Mouse (Mus musculus) embryonic facial prominence, embryonic 11.5 days (tissue): ENCODE measurements around the gene Nsd2. TPM values are rescaled to one million over a fixed set of nuclear protein-coding genes. Genes with fewer than 3 reads are reported as not detected.

Experiments
- ATAC-seq: fragments of 200-750 bp; cut with Nextera tagmentation; replicated peaks from 2 replicates; pipeline ENCODE4 v1.8.0; 2017; ENCODE audit warnings: low read depth; ENCODE audit not compliant: insufficient number of reproducible peaks, low FRiP score, low TSS enrichment
- DNase-seq: peaks from one replicate; pipeline ENCODE4 v3.0.0-alpha.2; 2015; ENCODE audit warnings: low spot score
- H3K27ac ChIP-seq: fragments of 300-500 bp; sonication (generic); replicated peaks from 2 replicates; pipeline ENCODE4 v1.5.1; 2014; ENCODE audit warnings: mild to moderate bottlenecking, low read depth, low read length, control low read depth
- H3K27me3 ChIP-seq: fragments of 300-500 bp; sonication (generic); 2 replicates; pipeline ENCODE4 v1.6.1; 2014; ENCODE audit warnings: mild to moderate bottlenecking, low read length, moderate library complexity, mixed read lengths; ENCODE audit not compliant: control insufficient read depth, insufficient read depth
- H3K36me3 ChIP-seq: fragments of 300-500 bp; sonication (generic); replicated peaks from 2 replicates; pipeline ENCODE4 v1.6.1; 2014; ENCODE audit warnings: low read depth, mild to moderate bottlenecking, low read length, moderate library complexity, mixed read lengths; ENCODE audit not compliant: control insufficient read depth, insufficient read depth
- H3K4me1 ChIP-seq: fragments of 300-500 bp; sonication (generic); 2 replicates; pipeline ENCODE4 v1.6.1; 2014; ENCODE audit warnings: low read length, mixed read lengths; ENCODE audit not compliant: control insufficient read depth, insufficient read depth
- H3K4me2 ChIP-seq: fragments of 300-500 bp; sonication (generic); 2 replicates; pipeline ENCODE4 v1.6.1; 2014; ENCODE audit warnings: low read depth, mild to moderate bottlenecking, control low read depth, low read length, moderate library complexity
- H3K4me3 ChIP-seq: fragments of 300-500 bp; sonication (generic); 2 replicates; pipeline ENCODE4 v1.5.1; 2014; ENCODE audit warnings: low read depth, low read length, control low read depth
- H3K9ac ChIP-seq: fragments of 300-500 bp; sonication (generic); replicated peaks from 2 replicates; pipeline ENCODE4 v1.6.1; 2014; ENCODE audit warnings: mild to moderate bottlenecking, control low read depth, low read length
- H3K9me3 ChIP-seq: fragments of 300-500 bp; sonication (generic); replicated peaks from 2 replicates; pipeline ENCODE4 v1.6.1; 2016; ENCODE audit warnings: mild to moderate bottlenecking, low read length, inconsistent platforms, mixed read lengths; ENCODE audit not compliant: control insufficient read depth
- WGBS: fragments of 180-500 bp; shearing (Covaris S2); extraction: QIAGEN DNeasy Blood & Tissue Kit; methylation state at CpG from one replicate; pipeline ENCODE4 v1.1.7; 2014; 5-methylcytosine and 5-hydroxymethylcytosine counted together
- polyA plus RNA-seq: library from polyadenylated mRNA; unstranded; fragments of >200 nt; fragmentation: Nextera tagmentation; extraction: Ambion mirVana; gene quantifications from 2 replicates; pipeline ENCODE4 v1.2.1, GENCODE M21; 2014

Gene Nsd2
- polyA plus RNA-seq, 1 experiment from 2014 or later: 73.6 TPM

- H3K9me3 ChIP-seq: no peaks in the 10 kb centered on the region
- H3K4me3 ChIP-seq: no peak overlapping the region
- H3K4me1 ChIP-seq: no peaks in the 10 kb centered on the region
- H3K9ac ChIP-seq: no peak overlapping the region
- DNase-seq: no peak
- H3K4me2 ChIP-seq: no peak overlapping the region
- no peaks in the 10 kb centered on the region for H3K27me3 ChIP-seq
- H3K27ac ChIP-seq: no peak overlapping the region
- ATAC-seq: no peak
- no peaks in the 10 kb centered on the region for H3K36me3 ChIP-seq
Observed at GRCm38 (mm10) chr5:33826001-33826400, 5.5 kb downstream of the Nsd2 start.

- Histone ChIP-seq H3K9me3 (no peaks in the 10 kb centered on the region), H3K27ac (no peak overlapping the region), H3K9ac (no peak overlapping the region), H3K4me1 (no peaks in the 10 kb centered on the region), H3K27me3 (no peaks in the 10 kb centered on the region), H3K4me2 (no peak overlapping the region), H3K4me3 (no peak overlapping the region), H3K36me3 (no peaks in the 10 kb centered on the region)
- ATAC-seq: no peak
- 85% methylated on average over 8 of the region's 8 CpGs for WGBS
- DNase-seq: no peak
Observed at GRCm38 (mm10) chr5:33828107-33828506, 7.6 kb downstream of the Nsd2 start.

GRCm38 (mm10) chr5:33829958-33830357 is 9.4 kb downstream of the Nsd2 start:
- H3K27me3 ChIP-seq: no peaks in the 10 kb centered on the region
- H3K4me1 ChIP-seq: no peaks in the 10 kb centered on the region
- no peaks in the 10 kb centered on the region for H3K9me3 ChIP-seq
- no peak overlapping the region for H3K27ac ChIP-seq
- no peak overlapping the region for H3K4me3 ChIP-seq
- H3K36me3 ChIP-seq: no peaks in the 10 kb centered on the region
- ATAC-seq: no peak
- no peak overlapping the region for H3K9ac ChIP-seq
- DNase-seq: no peak
- 91% methylated on average over 3 of the region's 3 CpGs for WGBS
- no peak overlapping the region for H3K4me2 ChIP-seq

GRCm38 (mm10) chr5:33830832-33831231 is 10.3 kb downstream of the Nsd2 start:
- Histone ChIP-seq H3K36me3 (no peaks in the 10 kb centered on the region), H3K27me3 (no peaks in the 10 kb centered on the region), H3K9ac (no peak overlapping the region), H3K4me3 (no peak overlapping the region), H3K4me2 (no peak overlapping the region), H3K4me1 (no peaks in the 10 kb centered on the region), H3K9me3 (no peaks in the 10 kb centered on the region), H3K27ac (no peak overlapping the region)
- no peak for ATAC-seq
- WGBS: 65% methylated on average over 1 of the region's 1 CpGs
- no peak for DNase-seq

- no peak for ATAC-seq
- Histone ChIP-seq H3K27me3 (no peaks in the 10 kb centered on the region), H3K9ac (no peak overlapping the region), H3K27ac (no peak overlapping the region), H3K4me1 (no peaks in the 10 kb centered on the region), H3K36me3 (no peaks in the 10 kb centered on the region), H3K4me3 (no peak overlapping the region), H3K9me3 (no peaks in the 10 kb centered on the region), H3K4me2 (no peak overlapping the region)
- DNase-seq: no peak
- 90% methylated on average over 1 of the region's 1 CpGs for WGBS
Observed at GRCm38 (mm10) chr5:33841331-33841730, 20.8 kb downstream of the Nsd2 start.

GRCm38 (mm10) chr5:33842549-33842948 is 22.0 kb downstream of the Nsd2 start:
- Histone ChIP-seq H3K36me3 (no peaks in the 10 kb centered on the region; the same call in none of the 2 replicates), H3K4me3 (no peak overlapping the region), H3K4me1 (no peaks in the 10 kb centered on the region), H3K4me2 (no peak overlapping the region), H3K9me3 (no peaks in the 10 kb centered on the region), H3K27me3 (no peaks in the 10 kb centered on the region), H3K27ac (no peak overlapping the region), H3K9ac (no peak overlapping the region)
- 88% methylated on average over 4 of the region's 4 CpGs for WGBS
- DNase-seq (no peak), ATAC-seq (no peak)

- DNase-seq (no peak), ATAC-seq (no peak)
- no peak overlapping the region for H3K27ac ChIP-seq
- no peaks in the 10 kb centered on the region for H3K4me1 ChIP-seq
- H3K9me3 ChIP-seq: no peaks in the 10 kb centered on the region
- H3K27me3 ChIP-seq: no peaks in the 10 kb centered on the region
- 88% methylated on average over 4 of the region's 4 CpGs for WGBS
- peaks cover 5% of the 10 kb centered on the region for H3K36me3 ChIP-seq
- no peak overlapping the region for H3K4me2 ChIP-seq
- H3K9ac ChIP-seq: no peak overlapping the region
- no peak overlapping the region for H3K4me3 ChIP-seq
Observed at GRCm38 (mm10) chr5:33851466-33851865, 30.9 kb downstream of the Nsd2 start.

GRCm38 (mm10) chr5:33853086-33853485 is 32.6 kb downstream of the Nsd2 start:
- peaks cover 10% of the 10 kb centered on the region for H3K36me3 ChIP-seq
- H3K9me3 ChIP-seq: no peaks in the 10 kb centered on the region
- H3K4me3 ChIP-seq: no peak overlapping the region
- H3K4me2 ChIP-seq: no peak overlapping the region
- H3K4me1 ChIP-seq: no peaks in the 10 kb centered on the region
- no peak overlapping the region for H3K27ac ChIP-seq
- 96% methylated on average over 1 of the region's 1 CpGs for WGBS
- no peaks in the 10 kb centered on the region for H3K27me3 ChIP-seq
- ATAC-seq (no peak), DNase-seq (no peak)
- no peak overlapping the region for H3K9ac ChIP-seq
